Mouse (Mus musculus) forebrain, embryonic 14.5 days (tissue): ENCODE measurements around the gene Vrk3. TPM values are rescaled to one million over a fixed set of nuclear protein-coding genes. Genes with fewer than 3 reads are reported as not detected.
"Not testable (repeated sequence)": the region's sequence is repeated elsewhere in the genome, so short reads cannot be mapped to it uniquely, and the experiment has no call there.

Source experiments
- ATAC-seq: fragments of 200-750 bp; cut with Nextera tagmentation; 2 replicates; pipeline ENCODE4 v1.8.0; 2017; ENCODE audit warnings: mild to moderate bottlenecking, moderate library complexity
- DNase-seq: peaks from one replicate; pipeline ENCODE4 v3.0.0-alpha.2; 2015; ENCODE audit warnings: low spot score
- H3K27ac ChIP-seq: fragments of 300-500 bp; sonication (generic); 2 replicates; pipeline ENCODE4 v1.5.1; 2014; ENCODE audit warnings: low read depth, mild to moderate bottlenecking, control low read depth, low read length, moderate library complexity
- H3K27me3 ChIP-seq: fragments of 300-500 bp; sonication (generic); replicated peaks from 2 replicates; pipeline ENCODE4 v1.6.1; 2014; ENCODE audit warnings: low read length, control low read depth, mixed read lengths; ENCODE audit not compliant: control insufficient read depth, insufficient read depth
- H3K36me3 ChIP-seq: fragments of 300-500 bp; sonication (generic); 2 replicates; pipeline ENCODE4 v1.6.1; 2014; ENCODE audit warnings: low read length, control low read depth; ENCODE audit not compliant: control insufficient read depth, insufficient read depth
- H3K4me1 ChIP-seq: fragments of 300-500 bp; sonication (generic); 2 replicates; pipeline ENCODE4 v1.6.1; 2014; ENCODE audit warnings: antibody characterized with exemption, low read length, control low read depth; ENCODE audit not compliant: control insufficient read depth, insufficient read depth
- H3K4me2 ChIP-seq: fragments of 300-500 bp; sonication (generic); 2 replicates; pipeline ENCODE4 v1.6.1; 2014; ENCODE audit warnings: mild to moderate bottlenecking, control low read depth, low read length
- H3K4me3 ChIP-seq: fragments of 300-500 bp; sonication (generic); 2 replicates; pipeline ENCODE4 v1.5.1; 2014; ENCODE audit warnings: low read depth, low read length, control low read depth
- H3K9ac ChIP-seq: fragments of 300-500 bp; sonication (generic); 2 replicates; pipeline ENCODE4 v1.6.1; 2014; ENCODE audit warnings: mild to moderate bottlenecking, low read length, control low read depth, moderate library complexity
- H3K9me3 ChIP-seq: fragments of 300-500 bp; sonication (generic); replicated peaks from 2 replicates; pipeline ENCODE4 v1.6.1; 2016; ENCODE audit warnings: low read length, control low read depth, mixed read lengths; ENCODE audit not compliant: control insufficient read depth
- WGBS: fragments of 180-500 bp; shearing (Covaris S2); extraction: QIAGEN DNeasy Blood & Tissue Kit; methylation state at CpG from one replicate; pipeline ENCODE4 v1.1.7; 2014; 5-methylcytosine and 5-hydroxymethylcytosine counted together
- polyA plus RNA-seq: library from polyadenylated mRNA; unstranded; fragments of >200 nt; fragmentation: Nextera tagmentation; extraction: Ambion mirVana; gene quantifications from 2 replicates; pipeline ENCODE4 v1.2.1, GENCODE M21; 2014

Vrk3 gene
- polyA plus RNA-seq, 1 experiment from 2014 or later, result 32.0 TPM

DNA sequence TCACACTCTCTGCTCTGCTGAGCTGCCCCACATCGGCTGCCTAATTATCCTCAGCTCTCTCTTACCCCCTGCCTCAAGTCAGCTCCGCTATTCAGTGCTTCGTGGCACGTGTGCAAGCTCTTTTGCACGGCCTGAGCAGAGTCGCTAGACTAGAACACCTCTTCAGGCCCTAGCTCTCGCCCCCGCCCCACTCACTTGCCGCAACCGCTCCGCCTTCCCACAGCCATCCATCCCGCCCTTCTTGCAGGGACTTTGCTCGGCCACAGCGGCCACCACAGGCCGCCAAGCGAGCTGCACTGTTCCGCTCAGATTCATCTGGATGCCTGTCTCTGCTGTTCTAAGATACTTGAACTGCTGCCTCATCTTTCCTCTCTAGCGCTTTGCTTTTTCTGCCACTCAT lies 3.1 kb upstream of the Vrk3 start:
- H3K4me1 ChIP-seq, result peaks cover 11% of the 10 kb centered on the region
- H3K9me3 ChIP-seq, result no peaks in the 10 kb centered on the region
- no peaks in the 10 kb centered on the region for H3K27me3 ChIP-seq
- peak overlapping the region; percentile 35 for H3K4me3 ChIP-seq
- DNase-seq, result peak; percentile 91
- under 1% methylated on average over 18 of the region's 18 CpGs for WGBS
- peak; percentile 65 for ATAC-seq
- H3K4me2 ChIP-seq, result peak overlapping the region; percentile 59
- peak overlapping the region; percentile 17; the same call in 1 of the 2 replicates for H3K27ac ChIP-seq
- H3K36me3 ChIP-seq, result no peaks in the 10 kb centered on the region
- peak overlapping the region; percentile 58 for H3K9ac ChIP-seq

DNA sequence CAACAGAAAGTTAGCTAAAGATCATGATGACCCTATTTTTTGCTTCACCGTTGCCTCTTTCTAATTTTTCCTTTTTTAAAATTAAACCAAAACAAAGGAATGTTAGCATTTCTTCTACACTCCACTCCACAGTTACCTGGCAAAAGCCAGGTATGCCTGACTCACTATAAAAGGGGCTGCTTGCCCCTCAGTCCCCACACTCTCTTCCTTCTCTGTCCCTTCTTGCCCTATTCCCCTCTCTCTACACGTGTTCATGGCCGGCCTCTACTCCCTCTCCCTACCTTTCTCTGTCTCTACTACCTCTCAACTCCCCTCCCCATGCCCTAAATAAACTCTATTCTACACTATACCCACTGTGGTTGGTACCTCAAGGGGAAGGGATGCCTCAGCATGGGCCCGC lies 1.1 kb upstream of the Vrk3 start:
- Histone ChIP-seq H3K9me3 (no peaks in the 10 kb centered on the region), H3K9ac (no peak overlapping the region), H3K4me3 (no peak overlapping the region), H3K4me1 (peaks cover 11% of the 10 kb centered on the region), H3K4me2 (peak overlapping the region; percentile 53; the same call in 1 of the 2 replicates), H3K36me3 (peaks cover under 1% of the 10 kb centered on the region; the same call in 1 of the 2 replicates), H3K27ac (no peak overlapping the region), H3K27me3 (no peaks in the 10 kb centered on the region)
- no peak for DNase-seq
- no peak for ATAC-seq
- WGBS, result 68% methylated on average over 4 of the region's 4 CpGs

DNA sequence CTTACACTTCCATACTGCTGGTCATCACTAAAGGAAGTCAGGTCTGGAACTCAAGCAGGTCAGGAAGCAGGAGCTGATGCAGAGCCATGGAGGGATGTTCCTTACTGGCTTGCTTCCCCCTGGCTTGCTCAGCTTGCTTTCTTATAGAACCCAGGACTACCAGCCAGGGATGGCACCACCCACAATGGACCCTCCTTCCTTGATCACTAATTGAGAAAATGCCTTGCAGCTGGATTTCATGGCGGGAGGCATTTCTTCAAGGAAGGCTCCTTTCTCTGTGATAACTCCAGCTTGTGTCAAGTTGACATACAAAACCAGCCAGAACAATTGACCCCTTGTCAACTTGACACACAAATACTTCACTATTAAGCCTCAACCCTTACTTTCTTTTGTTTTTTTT lies 2.7 kb downstream of the Vrk3 start, which contains the start of gene Zfp473:
TSS of gene Zfp473 (minus strand) at position 101 of the 400 bp plus-strand sequence.
- not testable (repeated sequence) for H3K27ac ChIP-seq, H3K27me3 ChIP-seq, H3K4me2 ChIP-seq, ATAC-seq, H3K9ac ChIP-seq, H3K4me3 ChIP-seq, H3K4me1 ChIP-seq, H3K9me3 ChIP-seq, DNase-seq
- WGBS, result 88% methylated on average over 1 of the region's 1 CpGs
- H3K36me3 ChIP-seq, result peaks cover 33% of the 10 kb centered on the region

DNA sequence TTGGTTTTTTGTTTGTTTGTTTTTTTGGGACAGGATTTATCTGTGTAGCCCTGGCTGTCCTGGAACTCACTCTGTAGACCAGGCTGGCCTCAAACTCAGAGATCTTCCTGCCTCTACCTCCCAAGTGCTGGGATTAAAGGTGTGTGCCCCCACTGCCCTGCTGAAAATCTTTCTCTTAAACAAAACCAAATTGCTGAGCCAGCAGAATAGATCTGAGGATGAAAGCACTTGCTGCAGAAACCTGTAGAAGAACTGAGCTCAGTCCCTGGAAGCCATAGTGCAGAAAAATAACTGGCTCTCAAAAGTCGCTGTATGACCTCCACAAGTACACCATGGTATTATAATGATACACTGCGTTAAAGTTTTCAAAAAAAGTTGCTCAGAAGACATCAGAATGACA lies 9.0 kb downstream of the Vrk3 start:
- 91% methylated on average over 2 of the region's 2 CpGs for WGBS
- no peak for DNase-seq
- Histone ChIP-seq H3K27me3 (no peaks in the 10 kb centered on the region), H3K36me3 (peaks cover 78% of the 10 kb centered on the region), H3K4me1 (no peaks in the 10 kb centered on the region), H3K9ac (no peak overlapping the region), H3K4me3 (no peak overlapping the region), H3K27ac (no peak overlapping the region), H3K4me2 (no peak overlapping the region), H3K9me3 (no peaks in the 10 kb centered on the region)
- ATAC-seq, result no peak

DNA sequence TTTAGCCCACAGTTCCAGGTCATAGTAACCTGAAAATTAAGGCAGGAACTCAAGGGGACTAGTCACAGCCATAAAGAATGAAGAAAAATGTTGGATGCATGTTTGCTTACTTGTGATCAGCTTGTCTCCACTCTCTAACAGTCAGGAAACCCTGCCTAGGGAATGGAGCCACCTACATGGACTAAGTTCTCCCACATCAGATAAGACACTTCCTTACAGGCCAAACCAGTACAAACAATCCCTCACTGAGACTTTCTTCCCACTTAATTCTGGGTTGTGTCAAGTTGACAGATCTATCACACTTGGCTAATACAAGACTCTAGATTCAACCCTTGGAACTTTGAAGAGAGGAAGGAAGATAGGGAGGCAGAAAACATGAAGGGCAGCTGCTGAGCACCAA lies 12.2 kb downstream of the Vrk3 start:
- Histone ChIP-seq H3K4me1 (no peaks in the 10 kb centered on the region), H3K27me3 (no peaks in the 10 kb centered on the region), H3K4me3 (no peak overlapping the region), H3K9ac (no peak overlapping the region), H3K4me2 (no peak overlapping the region), H3K27ac (no peak overlapping the region), H3K36me3 (peaks cover 71% of the 10 kb centered on the region), H3K9me3 (no peaks in the 10 kb centered on the region)
- no peak for ATAC-seq
- DNase-seq, result no peak

DNA sequence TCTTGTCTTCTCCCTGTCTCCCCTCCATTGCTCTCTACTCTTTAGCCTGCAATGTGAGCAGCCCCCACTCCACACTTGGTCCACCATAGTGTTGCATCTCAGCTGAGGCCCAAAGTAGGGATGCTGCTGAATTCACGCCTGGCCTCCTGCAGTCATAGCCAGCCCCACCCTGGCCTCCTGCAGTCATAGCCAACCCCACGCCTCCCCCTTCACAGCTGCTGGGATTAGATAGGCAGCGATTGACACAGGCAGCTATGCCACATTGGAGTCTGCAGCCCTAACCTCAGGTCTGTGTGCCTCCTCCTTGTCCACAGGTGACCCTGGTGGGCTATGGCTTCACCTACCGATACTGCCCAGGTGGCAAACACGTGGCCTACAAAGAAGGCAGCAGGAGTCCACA lies 19.9 kb downstream of the Vrk3 start:
- Histone ChIP-seq H3K36me3 (peaks cover 69% of the 10 kb centered on the region), H3K9ac (no peak overlapping the region), H3K4me1 (no peaks in the 10 kb centered on the region), H3K4me3 (no peak overlapping the region), H3K9me3 (no peaks in the 10 kb centered on the region), H3K27ac (no peak overlapping the region), H3K27me3 (no peaks in the 10 kb centered on the region), H3K4me2 (no peak overlapping the region)
- no peak for ATAC-seq
- WGBS, result 91% methylated on average over 5 of the region's 5 CpGs
- no peak for DNase-seq

DNA sequence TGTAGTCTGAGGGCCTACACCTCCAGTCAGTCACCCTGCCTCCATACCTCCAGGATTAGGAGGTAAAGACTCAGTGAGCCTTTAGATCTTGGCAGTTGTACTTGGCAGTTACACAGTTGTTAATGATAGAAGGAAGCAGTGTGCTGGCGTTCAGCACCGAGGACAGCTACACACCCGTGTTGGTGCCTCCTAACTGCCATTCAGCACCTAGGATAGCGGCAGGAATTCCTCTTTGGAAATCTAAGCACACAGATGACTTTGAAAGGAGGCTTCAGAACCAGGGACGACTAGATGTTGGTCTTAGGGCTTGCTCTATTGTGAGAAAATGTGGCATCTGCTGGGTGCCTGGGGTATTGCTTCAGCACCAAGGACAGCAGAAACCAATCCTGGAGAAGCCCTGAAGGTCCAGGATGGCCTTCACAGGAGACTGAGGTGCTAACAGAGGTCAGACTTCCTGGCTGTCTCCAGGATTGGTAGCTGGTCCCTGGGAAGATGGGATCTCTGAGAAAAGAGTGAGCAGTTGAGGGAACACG lies 21.9 kb downstream of the Vrk3 start:
- ATAC-seq (no peak), DNase-seq (peak; percentile 52)
- peaks cover 58% of the 10 kb centered on the region for H3K36me3 ChIP-seq
- H3K27me3 ChIP-seq, result no peaks in the 10 kb centered on the region
- no peaks in the 10 kb centered on the region for H3K9me3 ChIP-seq
- H3K4me3 ChIP-seq, result no peak overlapping the region
- H3K9ac ChIP-seq, result no peak overlapping the region
- 20% methylated on average over 6 of the region's 6 CpGs for WGBS
- H3K4me1 ChIP-seq, result no peaks in the 10 kb centered on the region
- no peak overlapping the region for H3K4me2 ChIP-seq
- H3K27ac ChIP-seq, result no peak overlapping the region

DNA sequence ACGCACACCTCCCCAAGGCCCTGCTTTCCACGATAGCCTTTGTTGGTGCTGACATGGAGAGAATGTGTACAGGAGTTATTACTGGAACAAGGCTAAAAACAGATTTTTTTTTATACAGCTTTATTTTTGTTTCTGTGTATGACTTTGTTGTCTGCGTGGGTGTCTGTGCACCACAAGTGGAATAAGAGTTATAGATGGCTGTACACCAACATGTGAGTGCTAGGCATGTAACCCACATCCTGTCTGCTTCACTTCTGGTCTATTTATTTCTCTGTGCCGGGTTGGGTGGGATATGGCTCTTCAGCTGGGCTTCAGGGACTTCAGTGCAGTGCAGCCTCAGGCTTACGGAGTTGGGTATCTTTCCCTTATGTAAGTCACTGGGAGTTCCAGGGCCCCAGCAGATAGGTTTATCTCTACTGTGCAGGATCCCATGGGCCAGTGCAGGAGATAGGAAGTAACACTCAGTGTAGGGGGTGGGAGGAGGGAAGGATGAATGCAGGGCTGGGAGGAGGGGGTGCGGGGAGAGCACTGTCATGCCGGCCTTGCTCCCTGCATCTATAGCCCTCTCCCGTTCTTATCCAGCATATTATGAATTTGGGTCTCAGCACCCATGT lies 24.5 kb downstream of the Vrk3 start:
- H3K9ac ChIP-seq, result no peak overlapping the region
- H3K36me3 ChIP-seq, result peaks cover 54% of the 10 kb centered on the region
- DNase-seq (no peak), ATAC-seq (no peak)
- no peaks in the 10 kb centered on the region for H3K27me3 ChIP-seq
- H3K4me3 ChIP-seq, result no peak overlapping the region
- 92% methylated on average over 8 of the region's 8 CpGs for WGBS
- no peaks in the 10 kb centered on the region for H3K9me3 ChIP-seq
- no peak overlapping the region for H3K27ac ChIP-seq
- H3K4me2 ChIP-seq, result no peak overlapping the region
- no peaks in the 10 kb centered on the region for H3K4me1 ChIP-seq

DNA sequence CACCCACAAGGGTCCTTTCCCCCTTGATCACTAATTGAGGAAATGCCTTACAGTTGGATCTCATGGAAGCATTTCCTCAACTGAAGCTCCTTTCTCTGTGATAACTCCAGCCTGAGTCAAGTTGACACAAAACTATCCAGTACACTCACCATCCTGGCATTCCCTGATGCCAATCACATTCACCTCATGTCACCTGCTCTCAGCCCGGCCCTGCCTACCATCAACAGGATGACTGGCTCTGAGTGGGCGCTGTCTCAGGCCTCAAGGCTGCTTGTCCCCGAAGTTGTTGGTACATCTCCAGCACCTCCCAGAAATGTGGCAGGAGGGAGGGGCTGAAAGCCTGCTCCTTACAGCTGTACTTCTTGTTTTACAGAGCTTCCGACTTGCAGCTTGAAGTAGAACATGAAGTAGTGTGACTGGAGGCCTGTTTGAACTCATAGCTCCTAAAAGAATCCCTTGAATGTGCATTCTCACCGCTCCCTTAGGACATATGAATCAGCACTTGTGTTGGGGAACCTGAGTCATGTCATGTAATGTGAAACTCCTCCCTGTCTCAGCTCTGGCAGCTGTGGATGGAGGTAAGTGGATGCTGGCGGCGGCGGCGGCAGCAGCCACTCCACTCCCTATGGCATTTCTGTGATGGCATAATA lies 28.8 kb downstream of the Vrk3 start:
- H3K9ac ChIP-seq, result no peak overlapping the region
- no peaks in the 10 kb centered on the region for H3K27me3 ChIP-seq
- H3K9me3 ChIP-seq, result no peaks in the 10 kb centered on the region
- WGBS, result 95% methylated on average over 9 of the region's 9 CpGs
- H3K27ac ChIP-seq, result no peak overlapping the region
- peaks cover 26% of the 10 kb centered on the region for H3K36me3 ChIP-seq
- DNase-seq (no peak), ATAC-seq (no peak)
- H3K4me2 ChIP-seq, result no peak overlapping the region
- no peak overlapping the region for H3K4me3 ChIP-seq
- H3K4me1 ChIP-seq, result no peaks in the 10 kb centered on the region
